Mouse (Mus musculus) ES-E14 (cell line): Measurements from ENCODE around the gene Wrb. TPM values are rescaled to one million over a fixed set of nuclear protein-coding genes. Genes with fewer than 3 reads are reported as not detected.
A peak's percentile ranks its signal among the peaks of the same experiment; 100 is the strongest.

Experiments
- DNase-seq: peaks from one replicate; pipeline ENCODE4 v3.0.0-alpha.2; 2013; ENCODE audit warnings: low read depth, low spot score
- H3K27ac ChIP-seq: 2 replicates; pipeline ENCODE4 v1.5.1; 2012; ENCODE audit warnings: low read depth, mild to moderate bottlenecking, low read length, moderate library complexity, mixed read lengths; ENCODE audit not compliant: poor library complexity, insufficient read depth, severe bottlenecking
- H3K36me3 ChIP-seq: 2 replicates; pipeline ENCODE4 v1.6.1; 2012; ENCODE audit warnings: mild to moderate bottlenecking, low read length, moderate library complexity, mixed read lengths; ENCODE audit not compliant: control insufficient read depth, poor library complexity, insufficient read depth, severe bottlenecking
- H3K4me1 ChIP-seq, 2 experiments: fragments of 150-350 bp in 1 of 2; sonication (generic) in 1 of 2; 2 replicates each; pipeline ENCODE4 v1.6.1; 2012; ENCODE audit warnings: low read length in 2 of 2, mild to moderate bottlenecking in 1 of 2, mixed read lengths in 1 of 2; ENCODE audit not compliant: control insufficient read depth in 2 of 2, insufficient read depth in 2 of 2, poor library complexity in 1 of 2
- H3K4me3 ChIP-seq, 2 experiments: fragments of 150-350 bp in 1 of 2; sonication (generic) in 1 of 2; 2 replicates each; pipeline ENCODE4 v1.5.1; 2012; ENCODE audit warnings: low read length in 2 of 2, low read depth in 1 of 2, mild to moderate bottlenecking in 1 of 2, mixed read lengths in 1 of 2; ENCODE audit not compliant: insufficient read depth in 1 of 2, poor library complexity in 1 of 2, severe bottlenecking in 1 of 2
- H3K9ac ChIP-seq: 2 replicates; pipeline ENCODE4 v1.6.1; 2012; ENCODE audit warnings: low read depth, mild to moderate bottlenecking, low read length, mixed read lengths; ENCODE audit not compliant: poor library complexity, insufficient read depth, severe bottlenecking
- H3K9me3 ChIP-seq: fragments of 150-350 bp; sonication (generic); 2 replicates; pipeline ENCODE4 v1.6.1; 2012; ENCODE audit warnings: low read depth, mild to moderate bottlenecking, low read length; ENCODE audit not compliant: control insufficient read depth, insufficient read depth
- CHD2 ChIP-seq: IDR thresholded peaks from 2 replicates; pipeline ENCODE4 v1.6.1; 2014; ENCODE audit warnings: mild to moderate bottlenecking, low read depth, low read length, inconsistent platforms
- HCFC1 ChIP-seq: IDR thresholded peaks from 2 replicates; pipeline ENCODE4 v1.6.1; 2012; ENCODE audit warnings: low read length, inconsistent platforms, borderline replicate concordance; ENCODE audit not compliant: insufficient read depth
- MAFK ChIP-seq: IDR thresholded peaks from 2 replicates; pipeline ENCODE4 v1.6.1; 2014; ENCODE audit warnings: mild to moderate bottlenecking, low read depth, low read length, inconsistent platforms; ENCODE audit not compliant: insufficient read depth
- ZC3H11A ChIP-seq: IDR thresholded peaks from 2 replicates; pipeline ENCODE4 v1.6.1; 2012; ENCODE audit warnings: low read depth, mild to moderate bottlenecking, inconsistent platforms, low read length, borderline replicate concordance
- ZNF384 ChIP-seq: IDR thresholded peaks from 2 replicates; pipeline ENCODE4 v1.6.1; 2012; ENCODE audit warnings: low read depth, low read length, inconsistent platforms
- in situ Hi-C, 2 experiments: fragments of 600-800 bp; cut with MboI; formaldehyde crosslinking; loops; one replicate each; pipeline ENCODE4 v1.15.1; 2025; ENCODE audit warnings: low sequenced_read_pairs in 2 of 2, inconsistent platforms in 1 of 2; ENCODE audit not compliant: unreplicated experiment in 2 of 2
- total RNA-seq: library from RNA; depleted of rRNA; stranded (reverse); fragments of 300-350 nt; gene quantifications from 2 replicates; pipeline ENCODE4 v1.2.3, GENCODE M21; 2012

The Wrb gene
- total RNA-seq, 1 experiment: 93.7 TPM

DNA sequence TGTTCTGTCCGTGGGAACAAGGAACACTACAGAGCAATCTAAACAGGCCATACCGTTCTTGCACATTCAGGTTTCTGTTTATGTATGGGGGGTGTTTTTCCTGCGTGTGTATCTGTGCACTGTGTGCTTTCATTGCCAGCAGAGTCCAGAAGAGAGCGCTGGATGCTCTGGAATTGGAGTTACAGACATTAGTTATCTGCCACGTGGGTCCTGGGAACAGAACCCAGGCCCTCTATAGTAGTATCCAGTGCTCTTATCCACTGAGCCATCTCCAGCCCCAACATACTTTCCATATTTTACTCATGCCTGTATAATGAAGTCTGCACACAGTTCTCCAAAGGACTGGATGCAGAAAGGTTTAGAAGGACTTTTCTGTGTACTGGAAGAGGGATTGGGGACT is 607 bp downstream of the Wrb start:
- peak overlapping the region; percentile 87 for H3K9ac ChIP-seq
- H3K4me3 ChIP-seq: peak overlapping the region; percentile 67 to 89
- H3K4me1 ChIP-seq: peaks cover 0 to 22% of the 10 kb centered on the region in 2 experiments; a peak in 2 of 4 replicates
- peaks cover 3% of the 10 kb centered on the region; the same call in 1 of the 2 replicates for H3K36me3 ChIP-seq
- no peak for DNase-seq
- no peaks in the 10 kb centered on the region for H3K9me3 ChIP-seq
- in situ Hi-C loops: no loop called here
- peak overlapping the region; percentile 14; the same call in 1 of the 2 replicates for H3K27ac ChIP-seq
- TF ChIP-seq ZNF384: no peak
- TF ChIP-seq HCFC1: no peak
- TF ChIP-seq MAFK: no peak
- TF ChIP-seq CHD2: no peak
- TF ChIP-seq ZC3H11A: no peak

- TF ChIP-seq MAFK (no peak), ZC3H11A (no peak), ZNF384 (no peak), HCFC1 (no peak), CHD2 (no peak)
- Histone ChIP-seq H3K4me3 (no peak overlapping the region), H3K4me1 (peaks cover 1 to 22% of the 10 kb centered on the region in 2 experiments; a peak in 2 of 4 replicates), H3K36me3 (peaks cover 13% of the 10 kb centered on the region), H3K9me3 (no peaks in the 10 kb centered on the region), H3K9ac (no peak overlapping the region), H3K27ac (no peak overlapping the region)
- in situ Hi-C loops: no loop called here
- no peak for DNase-seq
Observed at GRCm38 (mm10) chr16:96148834-96149233, 3.6 kb downstream of the Wrb start.

- Histone ChIP-seq H3K36me3 (peaks cover 18% of the 10 kb centered on the region), H3K4me3 (no peak overlapping the region), H3K9ac (no peak overlapping the region), H3K9me3 (no peaks in the 10 kb centered on the region), H3K4me1 (peaks cover 1 to 22% of the 10 kb centered on the region in 2 experiments; a peak in 2 of 4 replicates), H3K27ac (no peak overlapping the region)
- no peak for DNase-seq
- TF ChIP-seq ZNF384 (no peak), MAFK (no peak), ZC3H11A (no peak), HCFC1 (no peak), CHD2 (no peak)
- in situ Hi-C loops: no loop called here
Observed at GRCm38 (mm10) chr16:96149311-96149710, 4.1 kb downstream of the Wrb start.

- no peak overlapping the region for H3K9ac ChIP-seq
- no peak overlapping the region for H3K27ac ChIP-seq
- TF ChIP-seq MAFK: no peak
- TF ChIP-seq ZC3H11A: no peak
- TF ChIP-seq CHD2: no peak
- TF ChIP-seq HCFC1: no peak
- no peak for TF ChIP-seq ZNF384
- H3K4me3 ChIP-seq: no peak overlapping the region
- peaks cover 18% of the 10 kb centered on the region for H3K36me3 ChIP-seq
- in situ Hi-C loops: no loop called here
- H3K9me3 ChIP-seq: no peaks in the 10 kb centered on the region
- DNase-seq: no peak
- H3K4me1 ChIP-seq: peaks cover 1 to 22% of the 10 kb centered on the region in 2 experiments; a peak in 2 of 4 replicates
Observed at GRCm38 (mm10) chr16:96150995-96151394, 5.8 kb downstream of the Wrb start.

DNA sequence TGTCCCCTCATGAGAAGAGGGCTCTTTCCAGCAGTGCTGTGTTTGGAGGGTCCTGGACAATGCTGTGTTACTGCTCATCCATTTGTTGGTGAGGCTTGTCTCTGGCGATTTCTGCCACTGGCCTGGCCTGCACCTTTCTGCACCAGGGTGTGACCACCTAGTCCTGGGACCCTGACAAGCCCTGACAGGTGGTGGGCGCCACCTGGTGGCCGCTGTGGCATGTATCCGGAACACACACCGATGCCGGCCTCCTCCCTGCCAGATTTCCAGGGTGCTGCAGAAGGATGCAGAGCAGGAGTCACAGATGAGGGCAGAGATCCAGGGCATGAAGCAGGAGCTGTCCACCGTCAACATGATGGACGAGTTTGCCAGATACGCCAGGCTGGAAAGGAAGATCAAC is 6.3 kb downstream of the Wrb start:
- H3K36me3 ChIP-seq: peaks cover 18% of the 10 kb centered on the region

More for the DNA sequence above, 6.3 kb downstream of the Wrb start:
- no peak overlapping the region for H3K4me3 ChIP-seq
- TF ChIP-seq ZC3H11A (peak; percentile 31; the same call in 1 of the 2 replicates), CHD2 (no peak)
- in situ Hi-C loops: no loop called here
- no peaks in the 10 kb centered on the region for H3K9me3 ChIP-seq
- no peak overlapping the region for H3K9ac ChIP-seq
- no peak overlapping the region for H3K27ac ChIP-seq
- peak; percentile 77 for DNase-seq
- peaks cover 1 to 18% of the 10 kb centered on the region in 2 experiments; a peak in 2 of 4 replicates for H3K4me1 ChIP-seq
